Mouse (Mus musculus) hindbrain, embryonic 16.5 days (tissue): ENCODE measurements around the gene Ppfia3. TPM values are rescaled to one million over a fixed set of nuclear protein-coding genes. Genes with fewer than 3 reads are reported as not detected.
"Not testable (repeated sequence)": the region's sequence is repeated elsewhere in the genome, so short reads cannot be mapped to it uniquely, and the experiment has no call there.

Experiments used
- ATAC-seq: fragments of 200-750 bp; cut with Nextera tagmentation; 2 replicates; pipeline ENCODE4 v1.8.0; 2017; ENCODE audit warnings: moderate TSS enrichment, moderate library complexity
- H3K27ac ChIP-seq: fragments of 300-500 bp; sonication (generic); 2 replicates; pipeline ENCODE4 v1.5.1; 2014; ENCODE audit warnings: low read depth, mild to moderate bottlenecking, control low read depth, low read length, moderate library complexity
- H3K27me3 ChIP-seq: fragments of 300-500 bp; sonication (generic); replicated peaks from 2 replicates; pipeline ENCODE4 v1.6.1; 2014; ENCODE audit warnings: low read length; ENCODE audit not compliant: control insufficient read depth, insufficient read depth
- H3K36me3 ChIP-seq: fragments of 300-500 bp; sonication (generic); 2 replicates; pipeline ENCODE4 v1.6.1; 2014; ENCODE audit warnings: mild to moderate bottlenecking, low read length, moderate library complexity, mixed read lengths; ENCODE audit not compliant: control insufficient read depth, insufficient read depth
- H3K4me1 ChIP-seq: fragments of 300-500 bp; sonication (generic); 2 replicates; pipeline ENCODE4 v1.6.1; 2014; ENCODE audit warnings: low read depth, low read length; ENCODE audit not compliant: control insufficient read depth, insufficient read depth
- H3K4me2 ChIP-seq: fragments of 300-500 bp; sonication (generic); 2 replicates; pipeline ENCODE4 v1.6.1; 2014; ENCODE audit warnings: mild to moderate bottlenecking, low read length, control low read depth, moderate library complexity
- H3K4me3 ChIP-seq: fragments of 300-500 bp; sonication (generic); 2 replicates; pipeline ENCODE4 v1.5.1; 2014; ENCODE audit warnings: mild to moderate bottlenecking, low read length, control low read depth, moderate library complexity
- H3K9ac ChIP-seq: fragments of 300-500 bp; sonication (generic); 2 replicates; pipeline ENCODE4 v1.6.1; 2014; ENCODE audit warnings: low read depth, mild to moderate bottlenecking, control low read depth, low read length, moderate library complexity
- H3K9me3 ChIP-seq: fragments of 300-500 bp; sonication (generic); 2 replicates; pipeline ENCODE4 v1.6.1; 2014; ENCODE audit warnings: mild to moderate bottlenecking, low read length, moderate library complexity; ENCODE audit not compliant: control insufficient read depth
- WGBS: fragments of 180-500 bp; shearing (Covaris S2); extraction: QIAGEN DNeasy Blood & Tissue Kit; methylation state at CpG from one replicate; pipeline ENCODE4 v1.1.7; 2014; 5-methylcytosine and 5-hydroxymethylcytosine counted together
- polyA plus RNA-seq: library from polyadenylated mRNA; unstranded; fragments of >200 nt; fragmentation: Nextera tagmentation; extraction: Ambion mirVana; gene quantifications from 2 replicates; pipeline ENCODE4 v1.2.1, GENCODE M21; 2015

The Ppfia3 gene
- polyA plus RNA-seq, 1 experiment from 2014 or later: 28.6 TPM

DNA sequence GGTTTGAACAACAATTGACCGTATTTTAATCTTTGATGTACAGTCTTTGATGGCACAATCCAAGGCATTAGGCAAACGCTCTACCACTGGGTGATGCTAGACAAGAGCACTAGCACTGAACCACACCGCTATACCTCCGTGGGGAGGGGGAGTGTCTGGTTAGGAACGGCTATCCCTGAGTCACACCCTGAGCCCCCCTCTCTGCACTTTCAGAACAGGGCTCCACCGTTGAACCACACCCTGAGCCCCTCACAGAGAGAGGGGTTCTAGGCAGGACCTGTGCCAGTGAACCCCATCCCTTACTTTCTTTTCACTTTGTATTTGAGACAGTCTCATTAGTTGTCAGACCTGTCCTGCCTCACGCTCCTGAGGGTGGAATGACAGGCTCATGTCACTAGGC, 41.5 kb upstream of the Ppfia3 start:
- peaks cover 79% of the 10 kb centered on the region for H3K27me3 ChIP-seq
- H3K36me3 ChIP-seq: no peaks in the 10 kb centered on the region
- WGBS: 69% methylated on average over 7 of the region's 7 CpGs
- no peak for ATAC-seq
- peaks cover 10% of the 10 kb centered on the region for H3K4me1 ChIP-seq
- no peak overlapping the region for H3K4me3 ChIP-seq
- H3K9me3 ChIP-seq: no peaks in the 10 kb centered on the region
- H3K4me2 ChIP-seq: no peak overlapping the region
- no peak overlapping the region for H3K9ac ChIP-seq
- no peak overlapping the region for H3K27ac ChIP-seq

DNA sequence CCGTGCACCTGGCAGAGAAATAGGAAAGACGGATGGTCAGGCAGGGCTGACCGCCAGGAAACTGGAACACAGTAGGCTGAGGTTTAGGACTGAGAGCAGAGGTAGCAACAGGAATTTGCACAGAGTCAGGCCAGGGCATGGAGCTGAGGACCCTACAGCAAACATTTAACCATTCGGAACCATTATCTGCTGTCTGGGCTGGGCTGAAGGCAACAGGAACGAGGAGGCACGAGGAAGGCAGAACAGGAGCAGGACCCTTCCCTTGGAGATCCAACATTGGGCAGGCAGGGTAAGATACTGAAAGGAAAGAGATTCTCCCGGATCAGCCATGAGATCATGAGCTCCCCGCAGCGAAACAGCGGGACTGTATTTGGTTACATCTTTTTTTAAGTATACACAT, 41.0 kb upstream of the Ppfia3 start:
- 82% methylated on average over 10 of the region's 10 CpGs for WGBS
- no peak overlapping the region for H3K27ac ChIP-seq
- no peaks in the 10 kb centered on the region for H3K9me3 ChIP-seq
- no peak overlapping the region for H3K4me3 ChIP-seq
- H3K4me2 ChIP-seq: no peak overlapping the region
- H3K27me3 ChIP-seq: peaks cover 74% of the 10 kb centered on the region
- no peaks in the 10 kb centered on the region for H3K36me3 ChIP-seq
- ATAC-seq: no peak
- H3K4me1 ChIP-seq: peaks cover 7% of the 10 kb centered on the region; the same call in 1 of the 2 replicates
- no peak overlapping the region for H3K9ac ChIP-seq

DNA sequence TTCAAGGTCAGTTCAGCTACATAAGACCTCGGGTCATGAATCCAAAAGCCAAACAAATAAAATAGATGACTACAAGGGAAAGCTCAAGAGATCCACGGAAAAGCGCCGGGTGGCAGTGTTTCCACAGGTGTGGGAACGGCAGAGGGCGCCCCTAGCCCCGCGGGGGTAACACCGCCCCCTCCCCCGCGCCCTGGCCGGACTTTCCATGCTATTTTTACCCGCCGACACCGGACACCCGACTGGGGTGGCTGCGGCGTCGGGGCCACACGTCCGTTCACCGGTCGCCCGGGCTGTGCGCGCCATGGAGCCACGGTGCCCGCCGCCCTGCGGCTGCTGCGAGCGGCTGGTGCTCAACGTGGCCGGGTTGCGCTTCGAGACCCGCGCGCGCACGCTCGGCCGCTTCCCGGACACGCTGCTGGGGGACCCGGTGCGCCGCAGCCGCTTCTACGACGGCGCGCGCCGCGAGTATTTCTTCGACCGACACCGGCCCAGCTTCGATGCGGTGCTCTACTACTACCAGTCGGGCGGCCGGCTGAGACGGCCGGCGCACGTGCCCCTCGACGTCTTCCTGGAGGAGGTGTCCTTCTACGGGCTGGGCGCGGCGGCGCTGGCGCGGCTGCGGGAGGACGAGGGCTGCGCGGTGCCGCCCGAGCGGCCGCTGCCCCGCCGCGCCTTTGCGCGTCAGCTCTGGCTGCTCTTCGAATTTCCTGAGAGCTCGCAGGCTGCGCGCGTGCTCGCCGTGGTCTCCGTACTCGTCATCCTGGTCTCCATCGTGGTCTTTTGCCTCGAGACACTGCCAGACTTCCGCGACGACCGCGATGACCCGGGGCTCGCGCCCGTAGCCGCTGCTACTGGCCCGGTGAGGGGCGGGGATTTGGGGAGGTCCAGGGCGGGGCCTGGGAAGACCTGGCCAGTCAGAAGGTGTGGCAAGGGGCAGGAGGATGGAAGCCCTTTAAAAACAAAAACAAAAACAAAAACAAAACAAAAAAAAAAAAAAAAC, 39.6 kb upstream of the Ppfia3 start:
- WGBS: 2% methylated on average over 104 of the region's 114 CpGs

GRCm38 (mm10) chr7:45405091-45406075, 38.6 kb upstream of the Ppfia3 start, which contains the start of gene Kcna7:
Gene Kcna7 (plus strand): TSS chr7:45405653.
- no peak for ATAC-seq
- H3K9ac ChIP-seq: peak within 1 kb of the TSS; percentile 38
- peaks cover 7% of the 10 kb centered on the region; the same call in 1 of the 2 replicates for H3K4me1 ChIP-seq
- no peaks in the 10 kb centered on the region for H3K36me3 ChIP-seq
- peaks cover 56% of the 10 kb centered on the region for H3K27me3 ChIP-seq
- H3K9me3 ChIP-seq: no peaks in the 10 kb centered on the region
- H3K4me2 ChIP-seq: peak within 1 kb of the TSS; percentile 58
- H3K4me3 ChIP-seq: peak within 1 kb of the TSS; percentile 38
- no peak within 1 kb of the TSS for H3K27ac ChIP-seq
- WGBS: 14% methylated on average over 22 of the region's 28 CpGs

More for the DNA sequence above, 39.6 kb upstream of the Ppfia3 start:
- Histone ChIP-seq H3K27ac (no peak overlapping the region), H3K27me3 (peaks cover 66% of the 10 kb centered on the region), H3K36me3 (no peaks in the 10 kb centered on the region), H3K9me3 (no peaks in the 10 kb centered on the region), H3K4me2 (peak overlapping the region; percentile 58), H3K4me1 (peaks cover 7% of the 10 kb centered on the region; the same call in 1 of the 2 replicates), H3K9ac (peak overlapping the region; percentile 38), H3K4me3 (peak overlapping the region; percentile 38)
- ATAC-seq: 0 out of 2 replicates have a peak, but pooled peaks have one; percentile 18

GRCm38 (mm10) chr7:45403532-45404261, 36.9 kb upstream of the Ppfia3 start:
- whole genome bisulfite sequencing: 46% methylated on average over 6 of the region's 6 CpGs

GRCm38 (mm10) chr7:45401521-45402085, 34.8 kb upstream of the Ppfia3 start:
- ATAC-seq: no peak
- WGBS: 81% methylated on average over 10 of the region's 10 CpGs
- Histone ChIP-seq H3K4me3 (no peak overlapping the region), H3K36me3 (no peaks in the 10 kb centered on the region), H3K9ac (no peak overlapping the region), H3K4me1 (peaks cover 5% of the 10 kb centered on the region; the same call in 1 of the 2 replicates), H3K27ac (no peak overlapping the region), H3K27me3 (peaks cover 19% of the 10 kb centered on the region), H3K9me3 (no peaks in the 10 kb centered on the region), H3K4me2 (no peak overlapping the region)

More at GRCm38 (mm10) chr7:45403532-45404261, 36.9 kb upstream of the Ppfia3 start:
- no peak for ATAC-seq
- peaks cover 39% of the 10 kb centered on the region for H3K27me3 ChIP-seq
- no peaks in the 10 kb centered on the region for H3K9me3 ChIP-seq
- H3K27ac ChIP-seq: no peak overlapping the region
- peaks cover 7% of the 10 kb centered on the region; the same call in 1 of the 2 replicates for H3K4me1 ChIP-seq
- H3K4me2 ChIP-seq: no peak overlapping the region
- H3K36me3 ChIP-seq: no peaks in the 10 kb centered on the region
- no peak overlapping the region for H3K4me3 ChIP-seq
- H3K9ac ChIP-seq: no peak overlapping the region

- peaks cover 16% of the 10 kb centered on the region for H3K4me1 ChIP-seq
- 79% methylated on average over 2 of the region's 2 CpGs for WGBS
- no peak overlapping the region for H3K27ac ChIP-seq
- no peaks in the 10 kb centered on the region for H3K27me3 ChIP-seq
- H3K9ac ChIP-seq: no peak overlapping the region
- peaks cover under 1% of the 10 kb centered on the region; the same call in 1 of the 2 replicates for H3K36me3 ChIP-seq
- ATAC-seq: no peak
- H3K4me3 ChIP-seq: no peak overlapping the region
- H3K4me2 ChIP-seq: no peak overlapping the region
- H3K9me3 ChIP-seq: no peaks in the 10 kb centered on the region
Observed at GRCm38 (mm10) chr7:45396787-45397186, 30.0 kb upstream of the Ppfia3 start.

GRCm38 (mm10) chr7:45396337-45396775, 29.5 kb upstream of the Ppfia3 start:
- not testable (repeated sequence) for H3K9me3 ChIP-seq, H3K36me3 ChIP-seq, H3K27me3 ChIP-seq
- Histone ChIP-seq H3K27ac (peak overlapping the region; percentile 83), H3K9ac (peak overlapping the region; percentile 60; the same call in 1 of the 2 replicates), H3K4me3 (peak overlapping the region; percentile 48), H3K4me1 (peaks cover 16% of the 10 kb centered on the region), H3K4me2 (peak overlapping the region; percentile 73)
- peak; percentile 31 for ATAC-seq
- 4% methylated on average over 3 of the region's 3 CpGs for WGBS
